Mouse (Mus musculus) ES-Bruce4 (cell line): Measurements from ENCODE around the gene Ust.

Experiments
- CTCF ChIP-seq: IDR thresholded peaks from one replicate; pipeline ENCODE4 v1.8.1; 2011; ENCODE audit warnings: low read depth, low read length
- POLR2A ChIP-seq: IDR thresholded peaks from one replicate; pipeline ENCODE4 v1.8.1; 2011; ENCODE audit warnings: low read length; ENCODE audit not compliant: insufficient read depth

- TF ChIP-seq CTCF (no peak), POLR2A (no peak)
Measured at GRCm38 (mm10) chr10:8392226-8392625, 126.4 kb downstream of the Ust start.
